Mouse (Mus musculus) layer of hippocampus, adult 11-12 months (tissue): ENCODE measurements around the gene Serpinh1.
"Not testable (repeated sequence)": the region's sequence is repeated elsewhere in the genome, so short reads cannot be mapped to it uniquely, and the experiment has no call there.

Experiments
- DNase-seq: peaks from one replicate; pipeline ENCODE4 v3.0.0; 2022; ENCODE audit warnings: low spot score

The Serpinh1 gene

DNA sequence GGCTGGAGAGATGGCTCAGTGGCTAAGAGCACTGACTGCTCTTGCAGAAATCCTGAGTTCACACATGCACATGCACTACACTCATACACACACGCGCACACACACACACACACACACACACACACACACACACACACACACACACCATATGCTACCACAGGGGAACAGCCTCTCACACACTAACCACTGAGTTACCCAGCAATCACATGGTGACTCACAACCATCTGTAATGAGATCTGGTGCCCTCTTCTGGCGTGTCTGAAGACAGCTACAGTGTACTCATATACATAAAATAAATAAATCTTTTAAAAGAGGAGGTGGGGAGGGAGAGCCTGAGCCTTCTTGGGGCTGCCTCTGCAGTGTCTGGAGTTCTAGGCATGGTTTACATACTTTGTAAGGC is 21.3 kb upstream of the Serpinh1 start:
- DNase-seq = not testable (repeated sequence)

DNA sequence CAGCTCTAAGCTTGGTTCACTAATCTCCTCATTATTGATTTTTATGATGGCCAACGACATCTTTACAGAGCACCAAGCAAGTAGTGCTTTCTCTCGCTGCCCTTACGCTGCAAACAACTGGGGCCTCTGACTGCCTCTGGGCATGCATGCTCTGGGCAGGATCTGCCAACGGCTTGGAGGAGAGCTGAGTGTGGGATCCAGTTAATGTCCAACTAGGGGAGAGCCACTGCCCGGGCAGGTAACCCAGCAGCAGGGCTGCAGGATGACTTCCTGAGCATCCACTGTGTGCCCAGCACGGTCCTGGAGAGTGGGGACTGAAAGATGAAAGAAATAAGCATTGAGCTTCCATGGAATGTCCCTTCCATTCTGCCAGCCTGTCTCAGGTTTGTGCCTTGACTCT is 13.7 kb upstream of the Serpinh1 start:
- no peak for DNase-seq

DNA sequence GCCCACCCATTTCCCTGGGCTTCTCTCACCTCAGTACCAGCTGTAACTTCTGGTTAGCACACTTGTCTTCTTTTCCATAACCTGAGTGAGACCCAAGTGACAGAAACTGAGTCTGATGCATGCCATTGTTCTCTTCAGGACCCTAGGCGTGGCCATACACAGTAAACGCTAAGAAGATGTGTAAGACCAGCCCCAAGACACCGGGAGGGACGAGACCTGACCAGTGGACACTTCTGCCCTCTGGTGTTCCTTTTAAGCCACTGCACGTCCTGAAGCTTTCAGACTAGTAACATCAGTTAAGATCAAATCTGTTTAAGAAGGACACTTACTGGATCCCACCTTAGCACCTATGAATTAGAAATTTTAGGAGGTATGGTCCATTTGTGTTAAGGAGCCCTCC is 12.0 kb upstream of the Serpinh1 start:
- DNase-seq = peak; percentile 77

DNA sequence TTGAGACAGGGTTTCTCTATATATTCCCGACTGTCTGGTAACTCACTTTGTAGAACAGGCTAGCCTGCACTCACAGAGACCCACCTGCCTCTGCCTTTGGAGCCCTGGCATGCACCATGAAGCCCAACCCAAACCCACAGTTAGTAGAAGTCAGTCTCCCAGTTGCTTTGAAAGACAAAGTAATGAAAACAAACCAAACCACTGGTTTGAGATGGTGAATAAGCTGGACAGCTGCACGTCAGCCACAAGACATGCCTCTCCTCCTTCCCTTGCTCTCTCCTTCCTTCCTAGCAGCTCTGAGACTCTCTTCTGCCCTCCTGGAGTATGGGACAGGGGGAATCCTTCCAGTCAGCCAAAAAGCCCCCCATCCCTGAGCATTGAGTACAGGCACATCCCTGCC is 9.1 kb upstream of the Serpinh1 start:
- no peak for DNase-seq

DNA sequence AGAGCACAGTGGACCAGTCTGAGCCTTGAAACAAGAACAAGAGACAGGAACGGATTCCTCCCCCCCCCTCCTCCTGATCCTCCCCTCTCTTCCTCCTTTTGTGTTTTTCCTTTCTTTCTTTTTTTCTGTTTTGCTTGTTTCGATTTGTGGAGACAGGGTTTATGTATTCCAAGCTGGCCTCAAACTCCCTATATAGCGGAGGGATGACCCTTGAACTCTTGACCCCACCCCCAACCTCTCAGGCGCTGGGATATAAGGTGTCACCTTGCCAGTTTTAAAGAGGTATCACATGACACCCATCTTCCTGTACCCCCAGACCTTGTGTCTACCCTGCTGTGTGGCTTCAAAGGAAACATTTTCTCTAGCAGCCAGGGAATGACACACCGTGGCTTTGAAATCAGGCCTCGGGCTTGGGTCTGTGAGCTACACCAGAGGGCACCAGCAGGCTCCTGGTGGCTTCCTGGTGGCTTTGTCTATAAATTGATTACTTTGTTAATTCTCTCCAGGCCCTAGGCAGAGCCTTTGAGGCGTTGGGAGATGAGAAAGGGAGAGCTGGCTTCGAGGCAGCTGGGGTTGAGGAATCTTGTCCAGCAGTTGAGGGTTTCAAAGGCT is 7.9 kb upstream of the Serpinh1 start:
- DNase-seq = no peak

DNA sequence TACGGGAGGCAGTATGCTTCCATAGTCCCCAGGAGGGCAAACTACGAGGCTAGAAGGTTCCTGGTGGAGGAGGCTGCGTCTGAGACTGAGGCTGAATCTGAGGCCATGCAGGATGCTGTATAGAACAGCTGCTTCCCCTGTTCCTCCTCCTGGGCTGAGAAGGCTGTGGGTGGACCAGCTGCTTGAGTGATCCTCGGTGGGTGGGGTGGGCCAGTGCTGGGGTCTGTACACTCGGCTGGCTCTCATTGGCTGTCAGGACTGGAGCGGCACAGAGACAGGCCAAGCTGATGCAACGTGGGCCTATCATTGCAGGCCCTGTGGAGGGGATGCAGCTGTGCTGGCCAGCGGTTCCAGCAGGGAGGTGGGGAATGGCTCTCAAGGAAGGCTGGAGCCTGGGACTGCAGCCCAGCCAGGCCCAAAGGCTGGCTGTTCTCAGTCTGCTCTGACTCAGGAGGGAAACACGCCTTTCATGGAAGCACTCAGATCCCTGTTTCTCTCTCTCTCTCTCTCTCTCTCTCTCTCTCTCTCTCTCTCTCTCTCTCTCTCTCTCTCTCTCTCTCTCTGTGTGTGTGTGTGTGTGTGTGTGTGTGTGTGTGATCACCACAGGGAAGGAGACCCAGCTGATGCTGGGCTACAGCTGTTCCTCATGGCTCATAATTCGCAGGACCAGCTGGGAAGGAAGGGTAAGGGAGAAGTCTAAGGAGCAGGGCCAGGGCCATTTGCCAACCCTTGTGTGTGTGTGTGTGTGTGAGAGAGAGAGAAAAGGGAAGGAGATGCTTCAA is 7.2 kb upstream of the Serpinh1 start:
- peak; percentile 74 for DNase-seq

DNA sequence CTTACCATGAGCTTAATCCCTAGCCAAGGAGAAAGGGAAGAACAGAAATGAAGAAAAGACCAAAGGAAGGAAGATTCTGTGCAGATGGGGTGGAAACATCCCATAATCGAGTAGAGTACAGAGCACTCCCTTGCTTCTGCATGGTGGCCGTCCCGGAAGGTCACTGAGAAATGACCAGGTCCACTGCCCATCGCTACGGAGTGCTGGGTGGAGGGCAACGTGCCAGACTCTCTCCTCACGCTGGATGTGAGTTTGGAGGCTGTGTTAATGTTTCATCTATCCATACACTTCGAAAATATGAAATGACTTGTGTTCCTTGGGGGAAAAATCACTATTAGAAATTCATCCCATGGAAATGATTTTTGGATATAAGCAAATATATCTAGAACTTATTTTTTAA is 5.3 kb upstream of the Serpinh1 start:
- no peak for DNase-seq

DNA sequence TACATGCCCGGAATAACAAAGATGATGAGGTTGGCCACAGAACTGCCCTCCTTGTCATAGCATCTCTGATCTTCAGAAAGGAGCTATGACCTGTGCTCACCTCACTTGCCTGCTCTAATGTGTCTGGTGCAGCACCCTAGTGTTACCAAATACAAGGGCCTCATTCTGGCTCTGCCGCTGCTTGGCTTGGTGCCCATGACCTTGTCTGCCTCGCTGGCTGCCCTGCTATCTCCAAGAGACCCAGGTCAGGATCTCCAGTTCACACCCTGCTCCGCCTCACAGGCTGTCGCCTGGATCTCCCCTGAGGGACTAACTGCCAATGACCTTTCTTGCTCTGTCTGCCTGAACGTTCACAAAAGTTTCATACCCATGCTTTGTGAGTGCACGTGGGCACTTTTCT is 4.2 kb upstream of the Serpinh1 start:
- no peak for DNase-seq

DNA sequence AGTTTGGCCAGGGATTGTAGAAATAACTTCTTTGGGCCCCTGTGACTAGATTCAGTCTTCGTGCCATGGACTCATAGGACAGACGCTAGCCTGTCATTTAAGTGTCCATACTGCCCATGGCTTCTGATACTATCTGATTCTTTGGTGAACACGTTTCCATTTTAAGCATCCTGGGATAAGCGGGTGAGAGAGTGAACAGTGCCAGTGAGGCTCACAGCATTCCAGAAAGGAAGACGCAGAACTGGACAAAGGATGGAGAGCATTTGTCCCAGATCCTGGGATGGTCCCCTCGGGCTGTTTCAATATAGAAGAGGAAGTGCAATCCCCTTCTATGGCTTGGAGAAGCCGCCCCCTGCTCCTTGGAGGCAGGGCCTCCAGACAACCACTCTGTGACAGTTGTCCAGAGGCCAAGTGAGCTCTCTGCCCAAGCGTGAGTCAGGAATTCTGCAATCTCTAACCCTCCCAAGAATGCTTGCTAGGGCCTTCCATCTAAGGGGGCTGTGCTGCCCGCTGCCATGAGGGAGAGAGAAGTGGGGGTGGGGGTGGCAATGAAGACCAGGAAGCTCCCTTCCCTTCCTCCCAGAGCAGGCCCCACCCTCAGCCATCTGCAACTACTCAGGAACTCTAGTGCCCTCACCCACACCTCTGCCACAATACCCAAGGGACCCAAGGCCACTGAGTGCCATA is 3.3 kb upstream of the Serpinh1 start:
- no peak for DNase-seq

DNA sequence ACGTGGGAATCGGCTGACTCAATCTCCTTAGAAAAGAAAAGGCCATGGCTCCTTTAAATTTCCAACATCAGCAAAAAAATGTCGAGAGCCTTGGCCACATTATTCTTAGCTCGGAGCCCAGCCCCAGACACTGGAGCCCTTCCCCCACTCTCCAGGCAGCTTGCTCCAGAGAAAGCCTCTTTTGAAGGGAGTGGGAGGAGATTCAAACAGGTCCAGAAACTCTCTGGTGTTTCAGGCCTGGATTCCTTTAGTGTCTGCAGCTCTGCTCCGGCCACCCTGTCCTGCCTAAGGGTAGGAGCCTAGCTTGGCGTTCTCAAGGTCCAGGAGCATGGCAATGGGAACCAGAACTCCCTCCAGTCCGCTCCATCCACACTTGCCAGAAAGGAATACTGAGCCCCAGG is 2.7 kb upstream of the Serpinh1 start:
- DNase-seq = peak; percentile 63

DNA sequence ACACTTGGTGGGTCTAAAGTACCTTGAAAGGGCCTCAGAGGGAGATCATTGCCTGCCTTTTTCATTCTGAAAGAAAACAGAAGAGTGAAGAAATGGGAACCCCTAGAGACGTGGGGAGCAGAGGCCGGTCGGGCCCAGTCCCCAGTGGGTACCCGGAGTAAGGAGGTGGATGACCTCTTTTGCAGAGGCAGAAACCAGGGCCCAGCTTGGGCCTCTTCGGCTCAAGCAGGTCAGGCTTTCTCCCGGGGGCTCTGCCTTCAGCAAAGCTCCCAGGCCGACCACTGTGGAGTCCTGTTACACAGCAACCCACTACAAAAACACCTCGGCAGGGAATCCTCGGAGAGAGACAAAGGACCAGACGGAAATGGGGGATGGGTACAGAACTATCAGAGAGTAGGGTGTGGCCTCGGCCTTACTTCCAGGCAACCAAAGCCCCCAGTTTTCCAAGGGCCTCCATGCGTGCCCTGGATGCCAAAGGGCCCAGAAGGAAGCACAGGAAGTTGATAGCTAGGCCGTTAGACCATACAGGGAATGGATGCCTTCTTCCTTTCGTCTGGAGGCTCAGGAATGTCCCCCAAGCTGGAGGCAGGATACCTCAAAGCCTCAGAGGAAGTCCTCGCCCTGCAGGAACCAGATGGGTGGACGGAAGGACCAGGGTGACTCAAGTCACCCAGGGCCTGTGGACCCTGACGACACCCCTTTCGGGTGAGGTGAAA is 1.1 kb downstream of the Serpinh1 start:
- no peak for DNase-seq

DNA sequence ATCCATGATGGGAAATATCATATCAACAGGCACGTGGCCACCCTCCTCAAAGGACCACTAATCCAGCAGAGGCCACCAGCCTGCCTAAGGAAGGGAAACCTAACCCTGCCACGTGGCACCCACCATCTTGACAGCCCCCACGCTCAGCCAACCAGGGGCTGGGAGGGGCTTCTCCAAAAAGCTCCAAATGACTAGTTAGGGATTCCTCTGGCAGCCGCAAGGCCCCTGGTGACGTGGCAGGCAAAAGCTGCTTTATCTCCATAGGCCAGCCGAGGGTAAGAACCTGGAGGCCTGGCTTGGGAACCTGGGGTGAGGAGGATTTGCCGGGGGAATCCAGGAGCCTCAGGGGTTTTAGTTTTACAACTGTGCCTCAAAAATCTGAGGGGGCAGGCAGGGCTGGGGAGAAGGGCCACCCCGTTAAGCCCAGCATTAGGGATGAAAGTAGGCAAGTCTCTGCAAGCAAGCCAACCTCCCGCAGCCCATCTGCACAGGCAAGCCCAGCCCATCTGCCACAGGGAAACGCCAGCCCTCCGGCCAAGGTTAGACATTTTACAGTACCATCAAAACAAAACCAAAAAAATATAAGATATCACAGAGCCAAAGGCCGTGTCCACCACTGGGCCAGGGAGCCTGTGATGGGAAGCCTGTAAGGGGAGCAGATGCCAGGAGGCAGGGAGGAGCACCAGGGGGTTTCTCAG is 1.8 kb downstream of the Serpinh1 start:
- no peak for DNase-seq

DNA sequence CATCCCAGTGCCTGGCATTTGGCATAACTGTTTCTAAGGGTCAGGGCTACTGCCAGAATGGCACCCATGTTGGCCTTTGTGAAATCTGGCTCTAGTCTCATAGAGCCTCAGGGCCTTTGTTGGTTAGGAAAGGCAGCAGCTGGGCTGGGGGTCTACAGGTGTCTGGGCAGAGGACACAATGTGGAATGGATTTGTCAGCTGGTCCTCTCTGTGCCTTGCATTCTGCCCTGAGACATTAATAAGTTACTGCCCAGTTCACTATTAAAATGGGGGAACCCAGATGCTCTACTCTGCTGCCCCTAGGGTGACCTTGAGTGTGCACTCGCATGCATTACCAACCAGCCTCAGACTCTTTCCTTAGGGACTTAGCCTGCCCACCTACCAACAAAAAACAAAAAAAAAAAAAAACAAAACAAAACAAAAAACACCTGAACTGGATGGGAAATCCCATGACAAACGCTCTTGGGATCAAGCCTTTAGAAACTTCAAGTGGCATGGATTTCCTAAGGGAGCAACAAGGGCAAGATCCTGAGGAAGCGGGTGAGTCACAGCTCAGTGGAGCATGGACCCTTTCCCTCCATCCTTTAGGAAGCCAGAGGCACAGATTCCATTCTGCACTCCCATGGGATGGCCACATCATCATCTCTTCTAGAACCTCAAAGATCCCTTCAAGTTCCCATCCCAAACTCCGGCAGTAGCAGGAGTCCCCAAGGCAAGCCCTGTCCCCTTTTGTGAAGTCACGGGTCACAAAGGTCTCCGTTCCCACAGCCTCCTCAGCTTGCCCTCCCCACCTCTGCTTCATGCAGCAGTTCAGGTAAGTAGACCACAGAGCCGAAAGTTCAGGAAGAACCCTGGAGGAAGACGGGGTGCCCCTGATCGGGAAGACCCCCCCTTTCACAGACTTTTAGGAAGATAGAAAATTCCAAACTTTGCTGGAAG is 3.0 kb downstream of the Serpinh1 start:
- DNase-seq = no peak

DNA sequence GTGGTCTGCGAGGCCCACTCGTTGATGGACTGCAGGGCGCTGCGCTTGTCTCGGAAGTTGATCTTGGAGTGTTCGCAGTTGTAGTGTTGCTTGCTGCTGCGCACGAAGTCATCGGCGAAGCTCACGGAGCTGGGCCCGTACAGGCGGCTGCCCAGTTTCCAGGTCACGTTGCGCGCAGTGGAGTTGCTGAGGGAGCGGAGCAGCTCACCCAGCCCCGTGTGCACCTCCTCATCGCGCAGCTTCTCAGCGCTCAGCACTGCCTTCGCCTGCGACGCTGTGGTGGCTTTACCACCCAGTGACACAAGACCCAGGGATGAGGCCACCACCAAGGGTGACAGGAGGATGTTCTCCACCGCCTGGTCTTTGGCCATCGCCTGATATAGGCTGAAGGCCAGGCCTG is 4.2 kb downstream of the Serpinh1 start:
- no peak for DNase-seq

DNA sequence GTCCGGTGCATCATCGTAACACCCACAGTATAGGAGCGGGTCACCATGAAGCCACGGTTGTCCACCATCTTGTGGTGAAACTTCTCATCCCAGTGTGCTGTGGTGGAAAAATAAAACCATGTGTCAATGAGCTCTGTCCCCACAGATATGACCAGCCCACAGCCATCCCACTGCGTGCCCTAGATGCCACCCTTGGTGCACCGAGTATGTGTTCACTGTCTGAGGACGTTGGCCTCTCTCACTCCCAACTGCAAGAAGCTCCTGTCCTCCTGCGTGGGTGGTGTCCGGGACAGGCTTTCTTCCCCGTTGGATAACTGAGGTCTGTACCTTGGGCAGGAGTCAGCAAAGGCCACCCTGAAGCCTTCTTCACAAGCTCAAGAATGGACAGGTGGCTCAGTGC is 5.8 kb downstream of the Serpinh1 start:
- DNase-seq = no peak

DNA sequence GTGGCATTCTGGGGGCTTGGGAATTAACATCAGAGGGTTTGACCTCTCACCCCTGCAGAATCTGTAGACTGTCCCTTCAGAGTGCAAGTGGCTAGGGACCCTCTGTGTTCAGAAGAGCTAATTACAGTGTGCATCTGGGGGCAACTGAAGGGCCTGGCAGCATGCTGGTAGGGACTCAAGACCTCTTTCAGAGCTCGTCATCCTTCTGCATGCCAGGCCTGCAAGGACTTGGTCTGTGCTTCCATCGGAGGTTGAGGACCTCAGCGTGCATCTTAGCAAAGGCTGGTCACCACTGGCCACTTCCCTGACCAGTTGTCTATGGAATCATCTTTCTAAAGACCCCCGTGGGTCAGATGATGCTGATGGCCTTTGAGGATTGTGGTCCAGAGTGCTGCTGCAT is 9.5 kb downstream of the Serpinh1 start:
- no peak for DNase-seq

DNA sequence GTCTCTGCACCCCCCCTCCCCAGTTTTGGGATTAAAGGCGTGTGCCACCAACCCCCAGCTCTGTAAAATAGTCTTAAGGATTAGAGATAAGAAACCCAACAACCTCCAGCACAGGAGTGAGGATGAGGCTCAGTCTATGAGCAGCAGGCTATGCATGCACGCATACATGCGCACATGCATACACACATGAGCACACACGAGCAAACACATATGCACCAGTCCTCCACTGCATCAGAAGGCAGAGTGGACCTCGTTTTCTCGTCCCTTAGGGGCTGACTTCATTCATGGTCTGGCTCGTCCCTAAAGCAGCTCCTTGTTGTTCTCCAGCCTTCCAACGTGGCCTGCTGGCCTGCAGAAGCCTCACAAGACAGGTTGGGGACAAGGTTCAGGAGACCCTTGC is 12.3 kb downstream of the Serpinh1 start:
- DNase-seq = no peak

DNA sequence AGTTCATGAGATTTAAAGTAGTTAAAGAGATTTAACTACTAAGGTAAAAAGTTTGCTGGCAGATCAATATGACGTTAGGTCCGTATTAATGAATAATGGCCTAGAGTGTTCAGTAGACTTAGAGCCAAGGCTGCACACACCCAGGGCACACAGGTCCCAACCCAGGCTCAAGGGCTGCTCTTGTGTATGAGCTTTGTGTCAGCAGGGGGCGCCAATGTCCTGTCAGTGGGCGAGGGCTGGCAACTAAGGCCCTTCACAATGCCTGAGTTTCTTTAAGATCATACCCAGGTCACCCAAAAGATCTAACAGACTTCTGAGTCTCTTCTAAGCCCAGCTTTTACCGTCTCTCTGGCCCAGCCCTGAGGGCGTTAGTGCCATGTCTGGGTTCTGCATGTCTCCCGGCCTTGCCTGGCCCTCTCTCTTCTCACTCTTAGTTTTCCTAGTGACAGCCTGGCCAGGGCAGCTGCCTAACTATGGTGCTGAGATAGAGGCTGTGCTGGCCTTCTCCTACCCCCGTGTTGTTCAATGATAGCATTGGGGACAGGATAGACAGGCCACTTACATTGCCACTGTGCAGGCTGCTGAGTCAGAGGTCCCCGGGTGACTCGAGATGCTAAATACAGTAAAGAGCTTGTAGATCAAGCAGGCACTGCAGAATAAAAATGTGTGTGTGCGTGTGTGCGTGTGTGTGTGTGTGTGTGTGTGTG is 20.1 kb downstream of the Serpinh1 start:
- peak; percentile 81 for DNase-seq

DNA sequence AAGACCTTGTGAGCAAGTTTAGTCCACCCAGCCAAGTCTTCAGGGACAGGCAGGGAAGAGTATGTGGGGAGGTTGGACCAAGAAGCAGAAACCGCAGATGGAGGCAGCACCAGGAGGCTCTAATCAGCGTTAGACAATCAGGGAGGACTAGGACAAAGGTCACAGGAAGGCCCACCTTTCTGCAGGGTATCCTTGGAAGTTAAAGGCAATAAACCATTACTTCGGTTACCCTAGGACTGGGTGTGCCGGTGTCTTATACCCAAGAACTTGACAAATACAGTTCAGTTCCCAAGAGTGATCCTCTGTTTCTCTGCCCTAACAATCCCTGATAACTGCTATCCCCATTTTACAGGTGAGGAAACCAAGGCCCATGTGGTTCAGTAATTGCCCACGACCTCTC is 23.0 kb downstream of the Serpinh1 start:
- no peak for DNase-seq

DNA sequence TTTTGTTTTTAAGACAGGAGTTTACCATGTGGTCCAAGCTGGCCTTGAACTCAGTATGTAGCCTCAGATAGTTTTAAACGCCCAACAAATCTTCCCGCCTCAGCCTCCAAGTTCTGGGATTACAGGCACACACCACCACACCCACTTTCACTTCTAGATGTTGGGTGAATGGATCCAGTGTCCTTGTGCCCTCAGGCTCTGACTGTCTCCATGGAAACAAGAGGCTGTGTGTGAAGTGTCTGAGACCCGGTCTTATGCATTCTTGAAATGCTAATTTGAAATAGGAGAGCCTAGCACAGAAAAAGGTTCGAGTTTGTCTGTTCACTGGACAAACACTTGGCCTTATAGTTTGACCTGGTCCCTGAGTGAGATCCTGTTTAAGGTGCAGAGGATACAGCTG is 24.2 kb downstream of the Serpinh1 start:
- DNase-seq = no peak
